ENCODE assay signal across 14 mouse cellular contexts in genomic region chr2:27470535-27470934, GRCm38 (mm10). TPM values are rescaled to one million over a fixed set of nuclear protein-coding genes. Genes with fewer than 3 reads are reported as not detected.
DNase-seq lines count a peak whose midpoint lies in the region; ATAC-seq and TF ChIP-seq lines count a peak whose summit lies in the region.
"Had no signal": no experiment of that assay in that cellular context is flagged by ENCODE, and none has a peak within 500 bp of the region (broad histone marks: within the 10 kb centered on the region; RNA-seq: fewer than 3 reads in every experiment).

No protein-coding gene starts in this region.

- peak; percentile 56 for TF ChIP-seq EP300 in liver, embryonic 14.5 days (IDR thresholded peaks at IDR 0.05; ENCODE audit: low read depth)

- 91% methylated on average over 2 of the region's 2 CpGs for WGBS in neural tube, embryonic 12.5 days
- WGBS in neural tube, embryonic 15.5 days: 91% methylated on average over 2 of the region's 2 CpGs
- WGBS in liver, embryonic 14.5 days (ENCODE audit: insufficient replicate concordance): 19% methylated on average over 2 of the region's 2 CpGs
- WGBS in midbrain, embryonic 14.5 days: 87% methylated on average over 2 of the region's 2 CpGs

- H3K4me2 ChIP-seq in neural tube, embryonic 12.5 days (replicated peaks): 0 out of 2 replicates have a peak overlapping the region, but pooled peaks have one; percentile 4
- no peak overlapping the region for H3K4me2 ChIP-seq in neural tube, embryonic 15.5 days
- H3K4me2 ChIP-seq in liver, embryonic 14.5 days (ENCODE audit: low read depth): peak overlapping the region; percentile 40
- no peak overlapping the region for H3K4me2 ChIP-seq in midbrain, embryonic 14.5 days (ENCODE audit: low read length)
- H3K4me2 ChIP-seq: midbrain, embryonic 15.5 days; neural tube, embryonic 13.5 days had no signal

- no peak for ATAC-seq in neural tube, embryonic 12.5 days (ENCODE audit: low FRiP score, low read depth)
- no peak for ATAC-seq in neural tube, embryonic 15.5 days (ENCODE audit: low FRiP score)
- ATAC-seq in erythroid progenitor cell, adult 5-6 weeks (replicated peaks; ENCODE audit: low FRiP score, poor library complexity, severe bottlenecking): peak; percentile 51; the same call in 1 of the 2 replicates
- peak; percentile 64 for ATAC-seq in liver, embryonic 14.5 days (ENCODE audit: insufficient read depth)
- ATAC-seq in midbrain, embryonic 14.5 days (ENCODE audit: low FRiP score, low TSS enrichment): no peak
- no peak for ATAC-seq in monocyte, adult 5-6 weeks (replicated peaks; ENCODE audit: insufficient number of reproducible peaks, low FRiP score, low TSS enrichment, poor library complexity, severe bottlenecking)
- ATAC-seq: forebrain, postnatal 0 days; hindbrain, postnatal 0 days; midbrain, embryonic 15.5 days had no signal

- no peaks in the 10 kb centered on the region for H3K27me3 ChIP-seq in neural tube, embryonic 12.5 days (replicated peaks)
- no peaks in the 10 kb centered on the region for H3K27me3 ChIP-seq in neural tube, embryonic 15.5 days (replicated peaks)
- H3K27me3 ChIP-seq in liver, embryonic 14.5 days (ENCODE audit: control insufficient read depth, insufficient read depth, low read length): no peaks in the 10 kb centered on the region
- no peaks in the 10 kb centered on the region for H3K27me3 ChIP-seq in midbrain, embryonic 14.5 days (ENCODE audit: control insufficient read depth, insufficient read depth, low read length)
- H3K27me3 ChIP-seq: midbrain, embryonic 15.5 days; neural tube, embryonic 13.5 days had no signal

- DNase-seq in liver, embryonic 14.5 days (ENCODE audit: low read depth in 3 of 3, low spot score in 3 of 3): peak; percentile 51 to 55 (median 52)
- DNase-seq in cerebellum, adult 11 months: no peak
- DNase-seq in midbrain, embryonic 14.5 days: no peak
- DNase-seq: forebrain, postnatal 0 days; gastrocnemius, postnatal 14 days; lung, postnatal 14 days; right cerebral cortex, postnatal 4 days had no signal

- no peak overlapping the region for H3K27ac ChIP-seq in neural tube, embryonic 12.5 days
- H3K27ac ChIP-seq in neural tube, embryonic 15.5 days (replicated peaks): no peak overlapping the region
- H3K27ac ChIP-seq in liver, embryonic 14.5 days: peak overlapping the region; percentile 79
- no peak overlapping the region for H3K27ac ChIP-seq in midbrain, embryonic 14.5 days (replicated peaks; ENCODE audit: low read depth, low read length)
- H3K27ac ChIP-seq: hindbrain, postnatal 0 days; midbrain, embryonic 15.5 days; neural tube, embryonic 13.5 days had no signal

- H3K9ac ChIP-seq in neural tube, embryonic 12.5 days: no peak overlapping the region
- H3K9ac ChIP-seq in neural tube, embryonic 15.5 days (replicated peaks): no peak overlapping the region
- peak overlapping the region; percentile 31 for H3K9ac ChIP-seq in liver, embryonic 14.5 days (replicated peaks)
- no peak overlapping the region for H3K9ac ChIP-seq in midbrain, embryonic 14.5 days (replicated peaks; ENCODE audit: low read length)
- H3K9ac ChIP-seq: forebrain, postnatal 0 days; midbrain, embryonic 15.5 days had no signal

- no peaks in the 10 kb centered on the region for H3K9me3 ChIP-seq in neural tube, embryonic 12.5 days
- H3K9me3 ChIP-seq in neural tube, embryonic 15.5 days (replicated peaks): no peaks in the 10 kb centered on the region
- no peaks in the 10 kb centered on the region for H3K9me3 ChIP-seq in liver, embryonic 14.5 days (ENCODE audit: control insufficient read depth, low read length)
- no peaks in the 10 kb centered on the region for H3K9me3 ChIP-seq in midbrain, embryonic 14.5 days (ENCODE audit: control insufficient read depth, low read length)
- H3K9me3 ChIP-seq: midbrain, embryonic 15.5 days; neural tube, embryonic 13.5 days had no signal

- no peak overlapping the region for H3K4me3 ChIP-seq in neural tube, embryonic 12.5 days
- no peak overlapping the region for H3K4me3 ChIP-seq in neural tube, embryonic 15.5 days (replicated peaks)
- H3K4me3 ChIP-seq in liver, embryonic 14.5 days (ENCODE audit: insufficient read depth in 1 of 2, low read depth in 2 of 2, low read length in 2 of 2): no peak overlapping the region
- H3K4me3 ChIP-seq in midbrain, embryonic 14.5 days (replicated peaks; ENCODE audit: low read depth, low read length): no peak overlapping the region
- H3K4me3 ChIP-seq: midbrain, embryonic 15.5 days; neural tube, embryonic 13.5 days had no signal

- H3K4me1 ChIP-seq in neural tube, embryonic 12.5 days: peaks cover 64% of the 10 kb centered on the region
- peaks cover 78% of the 10 kb centered on the region for H3K4me1 ChIP-seq in neural tube, embryonic 15.5 days
- peaks cover 44 to 58% of the 10 kb centered on the region in 2 experiments for H3K4me1 ChIP-seq in liver, embryonic 14.5 days (replicated peaks; ENCODE audit: control insufficient read depth in 2 of 2, insufficient read depth in 2 of 2, low read length in 1 of 2)
- peaks cover 34% of the 10 kb centered on the region for H3K4me1 ChIP-seq in midbrain, embryonic 14.5 days (ENCODE audit: control insufficient read depth, insufficient read depth, low read length)

- H3K36me3 ChIP-seq in neural tube, embryonic 12.5 days: peaks cover 26% of the 10 kb centered on the region
- H3K36me3 ChIP-seq in neural tube, embryonic 15.5 days: no peaks in the 10 kb centered on the region
- no peaks in the 10 kb centered on the region; the same call in 1 of the 2 replicates for H3K36me3 ChIP-seq in liver, embryonic 14.5 days (replicated peaks; ENCODE audit: control insufficient read depth, insufficient read depth, low read depth)
- H3K36me3 ChIP-seq in midbrain, embryonic 14.5 days (ENCODE audit: control insufficient read depth, insufficient read depth, low read length): peaks cover 18% of the 10 kb centered on the region; the same call in 1 of the 2 replicates

- TF ChIP-seq CTCF in liver, embryonic 14.5 days (IDR thresholded peaks at IDR 0.05; ENCODE audit: low read depth): no peak

RNA-seq across cellular contexts. Expression of gene Brd3os, which starts 28.4 kb away (rescaled TPM):
- polyA plus RNA-seq in neural tube, embryonic 12.5 days (2016; fragmentation: Nextera tagmentation; extraction: Ambion mirVana): 19.4 and 19.5 TPM in 2 replicates
- polyA plus RNA-seq in neural tube, embryonic 15.5 days (2015; fragmentation: Nextera tagmentation; extraction: Ambion mirVana): 40.4 and 45.0 TPM in 2 replicates
- total RNA-seq in erythroid progenitor cell, adult 5-6 weeks (2015; ENCODE audit: low replicate concordance): not detected in 2 replicates
- 1.2 TPM in 1 of 2 replicates, not detected in the other for total RNA-seq in erythroid progenitor cell, adult 5-6 weeks (2017; ENCODE audit: low replicate concordance)
- polyA plus RNA-seq in liver, embryonic 14.5 days (2012; rRNA removed): 0.29 and 0.39 TPM in 2 replicates
- 0.33 and 0.44 TPM in 2 replicates for polyA plus RNA-seq in liver, embryonic 14.5 days (2014; fragmentation: Nextera tagmentation; extraction: Ambion mirVana)
- 37.8 and 45.1 TPM in 2 replicates for polyA plus RNA-seq in midbrain, embryonic 14.5 days (2014; fragmentation: Nextera tagmentation; extraction: Ambion mirVana)
- total RNA-seq in monocyte, adult 5-6 weeks (2017): 2.2 TPM in 1 of 3 replicates, not detected in the others

RNA-seq across cellular contexts. Expression of gene Brd3, which starts 36.9 kb away (rescaled TPM):
- 139 TPM in 2 replicates for polyA plus RNA-seq in neural tube, embryonic 12.5 days (2016; fragmentation: Nextera tagmentation; extraction: Ambion mirVana)
- polyA plus RNA-seq in neural tube, embryonic 15.5 days (2015; fragmentation: Nextera tagmentation; extraction: Ambion mirVana): 98.6 and 99.7 TPM in 2 replicates
- total RNA-seq in erythroid progenitor cell, adult 5-6 weeks (2015; ENCODE audit: low replicate concordance): 22.7 and 30.6 TPM in 2 replicates
- 17.3 and 19.8 TPM in 2 replicates for total RNA-seq in erythroid progenitor cell, adult 5-6 weeks (2017; ENCODE audit: low replicate concordance)
- 7.4 and 9.5 TPM in 2 replicates for polyA plus RNA-seq in liver, embryonic 14.5 days (2012; rRNA removed)
- polyA plus RNA-seq in liver, embryonic 14.5 days (2014; fragmentation: Nextera tagmentation; extraction: Ambion mirVana): 24.4 and 27.2 TPM in 2 replicates
- polyA plus RNA-seq in midbrain, embryonic 14.5 days (2014; fragmentation: Nextera tagmentation; extraction: Ambion mirVana): 165 and 174 TPM in 2 replicates
- total RNA-seq in monocyte, adult 5-6 weeks (2017): 11.9 to 23.9 TPM (median 15.9 TPM) in 3 replicates

RNA-seq across cellular contexts. Expression of gene Vav2, which starts 43.7 kb away (rescaled TPM):
- 25.3 and 29.9 TPM in 2 replicates for polyA plus RNA-seq in neural tube, embryonic 12.5 days (2016; fragmentation: Nextera tagmentation; extraction: Ambion mirVana)
- polyA plus RNA-seq in neural tube, embryonic 15.5 days (2015; fragmentation: Nextera tagmentation; extraction: Ambion mirVana): 12.4 and 15.5 TPM in 2 replicates
- 1.7 and 3.6 TPM in 2 replicates for total RNA-seq in erythroid progenitor cell, adult 5-6 weeks (2015; ENCODE audit: low replicate concordance)
- 2.2 and 10.7 TPM in 2 replicates for total RNA-seq in erythroid progenitor cell, adult 5-6 weeks (2017; ENCODE audit: low replicate concordance)
- polyA plus RNA-seq in liver, embryonic 14.5 days (2012; rRNA removed): 5.2 and 5.8 TPM in 2 replicates
- 2.8 and 3.0 TPM in 2 replicates for polyA plus RNA-seq in liver, embryonic 14.5 days (2014; fragmentation: Nextera tagmentation; extraction: Ambion mirVana)
- 14.1 and 16.4 TPM in 2 replicates for polyA plus RNA-seq in midbrain, embryonic 14.5 days (2014; fragmentation: Nextera tagmentation; extraction: Ambion mirVana)
- total RNA-seq in monocyte, adult 5-6 weeks (2017): 17.7 to 18.3 TPM (median 18.0 TPM) in 3 replicates

RNA-seq across cellular contexts. Expression of gene Wdr5, which starts 44.4 kb away (rescaled TPM):
- polyA plus RNA-seq in neural tube, embryonic 12.5 days (2016; fragmentation: Nextera tagmentation; extraction: Ambion mirVana): 51.3 and 51.8 TPM in 2 replicates
- 41.7 and 44.4 TPM in 2 replicates for polyA plus RNA-seq in neural tube, embryonic 15.5 days (2015; fragmentation: Nextera tagmentation; extraction: Ambion mirVana)
- total RNA-seq in erythroid progenitor cell, adult 5-6 weeks (2015; ENCODE audit: low replicate concordance): 14.4 and 18.9 TPM in 2 replicates
- total RNA-seq in erythroid progenitor cell, adult 5-6 weeks (2017; ENCODE audit: low replicate concordance): 13.6 and 28.5 TPM in 2 replicates
- polyA plus RNA-seq in liver, embryonic 14.5 days (2012; rRNA removed): 19.7 and 24.4 TPM in 2 replicates
- 23.6 and 27.4 TPM in 2 replicates for polyA plus RNA-seq in liver, embryonic 14.5 days (2014; fragmentation: Nextera tagmentation; extraction: Ambion mirVana)
- polyA plus RNA-seq in midbrain, embryonic 14.5 days (2014; fragmentation: Nextera tagmentation; extraction: Ambion mirVana): 31.9 and 44.2 TPM in 2 replicates
- 28.3 to 50.1 TPM (median 31.0 TPM) in 3 replicates for total RNA-seq in monocyte, adult 5-6 weeks (2017)

Comparison
In these comparisons a context has a peak if more than half of its experiments do, and no peak if none do; other contexts are left out.
1. H3K4me2 ChIP-seq: peak in neural tube, embryonic 12.5 days (single experiment) and liver, embryonic 14.5 days (single experiment); none in neural tube, embryonic 15.5 days (single experiment) and midbrain, embryonic 14.5 days (single experiment).
2. ATAC-seq: peak in erythroid progenitor cell, adult 5-6 weeks (single experiment) and liver, embryonic 14.5 days (single experiment); none in neural tube, embryonic 12.5 days (single experiment), neural tube, embryonic 15.5 days (single experiment), midbrain, embryonic 14.5 days (single experiment) and monocyte, adult 5-6 weeks (single experiment).
3. DNase-seq: peak in liver, embryonic 14.5 days (3 of 3); none in cerebellum, adult 11 months (single experiment) and midbrain, embryonic 14.5 days (single experiment).
4. RNA of gene Brd3os, which starts 28.4 kb away (polyA plus RNA-seq): 40.4 to 45.0 TPM in neural tube, embryonic 15.5 days, 37.8 to 45.1 TPM in midbrain, embryonic 14.5 days and 19.4 to 19.5 TPM in neural tube, embryonic 12.5 days; 0.29 to 0.44 TPM in liver, embryonic 14.5 days; every median in the first group is over 10 times any median in the second.